Mouse (Mus musculus) mouse embryonic stem cell (cell line): ENCODE measurements around the gene Fbxo3.
"Not testable (repeated sequence)": the region's sequence is repeated elsewhere in the genome, so short reads cannot be mapped to it uniquely, and the experiment has no call there.

Experiments used
- in situ Hi-C, 2 experiments: fragments of 300-500 bp; cut with MboI; formaldehyde crosslinking; loops; 1 replicate in 1 of 2; 3 replicates in 1 of 2; pipeline ENCODE4 v1.14.3; 2019 to 2020; ENCODE audit warnings: low sequenced_read_pairs in 2 of 2, low pct_unique_long_range_greater_than_20kb in 1 of 2, mixed read lengths in 1 of 2; ENCODE audit not compliant: unreplicated experiment in 1 of 2

Gene Fbxo3

GRCm38 (mm10) chr2:104069704-104070185 is 42.2 kb downstream of the Fbxo3 start, which contains the start of gene Cd59b:
TSS of gene Cd59b (plus strand) at chr2:104069849.
- in situ Hi-C loops, result no loop called here

- in situ Hi-C loops, result not testable (repeated sequence)
These were observed 50.8 kb downstream of the Fbxo3 start for GRCm38 (mm10) chr2:104078285-104078684.

GRCm38 (mm10) chr2:104081436-104082050 is 54.0 kb downstream of the Fbxo3 start:
- in situ Hi-C loops, result not testable (repeated sequence)

GRCm38 (mm10) chr2:104082474-104082873 is 55.0 kb downstream of the Fbxo3 start:
- in situ Hi-C loops, result no loop called here

GRCm38 (mm10) chr2:104084027-104084426 is 56.5 kb downstream of the Fbxo3 start:
- in situ Hi-C loops, result not testable (repeated sequence)

DNA sequence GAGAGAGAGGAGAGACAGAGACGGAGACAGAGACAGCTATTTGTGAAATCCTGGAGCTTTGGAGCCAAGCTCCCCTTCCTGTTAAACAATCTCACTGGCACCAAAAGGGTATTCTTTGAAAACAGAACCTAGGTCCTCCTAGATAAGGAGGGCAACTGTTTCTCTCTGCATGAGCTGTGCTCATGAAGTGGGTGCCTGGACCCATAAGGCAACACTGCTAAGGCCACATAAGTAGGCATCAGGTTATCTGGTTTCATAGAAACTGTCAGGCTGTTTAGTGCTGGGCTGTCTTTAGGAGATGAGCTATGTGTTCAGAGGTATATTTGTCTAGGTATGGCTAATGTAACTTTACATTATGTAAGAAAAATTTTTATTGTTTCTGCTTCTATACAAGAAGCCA is 60.0 kb downstream of the Fbxo3 start:
- in situ Hi-C loops, result not testable (repeated sequence)

DNA sequence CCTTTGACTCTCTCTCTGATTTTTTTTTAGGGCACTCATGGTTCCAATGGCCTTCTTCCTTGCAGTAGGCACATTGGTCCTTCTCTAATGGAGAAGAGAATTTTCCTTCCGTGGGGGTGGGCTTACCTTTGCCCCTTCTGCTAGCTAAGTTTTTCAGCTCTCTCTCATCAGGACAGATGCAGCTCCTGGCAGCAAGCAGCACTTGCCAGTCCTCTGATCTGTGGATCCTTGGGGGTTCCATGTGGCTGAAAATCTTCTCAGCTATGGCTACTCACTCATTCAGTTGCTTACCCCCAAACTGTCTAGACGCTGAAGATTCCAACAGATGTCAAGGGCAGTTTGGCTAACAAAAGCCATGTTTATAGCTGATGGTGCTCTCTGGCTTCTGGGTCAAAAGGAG is 65.8 kb downstream of the Fbxo3 start:
- in situ Hi-C loops, result no loop called here

GRCm38 (mm10) chr2:104095741-104096213 is 68.3 kb downstream of the Fbxo3 start, which contains the start of gene Cd59a:
TSS of gene Cd59a (plus strand) at chr2:104095801.
- in situ Hi-C loops, result no loop called here

- in situ Hi-C loops, result no loop called here
These were observed 68.7 kb downstream of the Fbxo3 start for GRCm38 (mm10) chr2:104096256-104096655.

DNA sequence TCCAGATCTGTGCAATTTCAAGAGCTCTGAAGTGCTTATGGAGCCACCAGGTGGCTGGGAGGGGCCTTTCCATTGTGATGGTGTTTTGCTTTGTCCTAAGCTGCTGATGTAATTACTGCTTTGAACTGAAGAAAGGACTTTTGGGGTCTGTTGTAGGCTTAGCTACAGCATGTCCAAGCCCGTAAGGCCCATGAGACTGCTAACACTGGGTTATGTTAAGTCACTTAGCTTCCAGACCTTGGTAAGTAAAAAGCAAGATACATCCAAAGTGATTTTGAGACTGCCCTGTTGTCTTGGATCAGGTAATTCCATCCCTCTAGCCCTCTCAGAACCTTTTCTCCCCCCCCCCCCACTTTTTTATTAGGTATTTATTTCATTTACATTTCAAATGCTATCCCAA is 69.3 kb downstream of the Fbxo3 start:
- in situ Hi-C loops, result not testable (repeated sequence)

DNA sequence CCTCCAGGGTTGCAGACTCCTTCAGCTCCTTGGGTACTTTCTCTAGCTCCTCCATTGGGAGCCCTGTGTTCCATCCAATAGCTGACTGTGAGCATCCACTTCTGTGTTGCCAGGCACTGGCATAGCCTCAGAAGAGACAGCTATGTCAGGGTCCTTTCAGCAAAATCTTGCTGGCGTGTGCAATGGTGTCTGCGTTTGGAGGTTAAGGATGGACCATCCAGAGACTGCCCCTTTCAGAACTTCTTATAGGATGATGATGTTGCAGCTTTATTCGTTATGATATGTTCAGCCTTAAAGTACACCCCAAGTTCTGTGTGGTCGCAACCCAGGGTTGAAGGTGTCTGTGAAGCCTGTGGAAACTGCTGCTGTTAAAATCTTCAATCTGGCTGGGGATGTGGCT is 69.9 kb downstream of the Fbxo3 start:
- in situ Hi-C loops, result not testable (repeated sequence)

- in situ Hi-C loops, result no loop called here
These were observed 71.2 kb downstream of the Fbxo3 start for GRCm38 (mm10) chr2:104098529-104099230.

DNA sequence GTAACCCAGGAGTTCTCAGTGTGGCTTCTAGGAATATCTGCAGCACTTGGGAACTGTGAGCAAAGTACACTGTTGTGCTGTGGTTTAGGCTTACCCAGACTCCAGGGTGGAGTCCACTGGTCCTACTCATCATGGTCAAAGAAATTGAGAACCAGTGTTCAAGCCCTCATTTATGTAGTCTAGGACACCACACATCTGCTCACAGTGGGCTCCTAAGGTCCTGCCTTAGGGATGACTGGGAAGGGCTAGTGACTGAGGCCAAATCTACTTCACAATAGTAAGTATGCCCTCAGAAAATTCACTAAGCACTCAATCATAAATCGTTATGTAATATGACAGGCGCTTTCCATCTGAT is 71.7 kb downstream of the Fbxo3 start:
- in situ Hi-C loops, result no loop called here

- in situ Hi-C loops, result no loop called here
These were observed 72.4 kb downstream of the Fbxo3 start for GRCm38 (mm10) chr2:104099946-104100345.

GRCm38 (mm10) chr2:104104800-104105199 is 77.3 kb downstream of the Fbxo3 start:
- in situ Hi-C loops, result no loop called here

DNA sequence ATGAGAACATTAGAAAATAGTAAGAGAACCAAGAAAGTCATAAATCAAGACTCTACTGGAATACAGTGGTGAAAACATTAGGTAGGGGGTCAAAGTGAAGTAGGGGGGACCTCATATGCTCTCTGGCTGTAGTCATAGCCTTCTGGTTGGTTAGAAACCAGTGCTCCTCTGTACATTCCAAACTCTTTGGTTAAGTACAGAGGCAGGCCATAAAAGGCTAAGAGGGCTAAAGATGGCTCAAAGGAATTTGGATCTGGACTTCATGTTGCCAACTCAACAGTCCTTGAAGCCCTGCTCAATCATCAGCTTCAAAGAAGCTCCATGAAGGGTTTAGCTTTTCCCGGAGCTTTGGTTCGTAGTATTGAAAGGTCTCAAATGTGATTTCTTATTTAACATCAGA is 81.5 kb downstream of the Fbxo3 start:
- in situ Hi-C loops, result not testable (repeated sequence)

GRCm38 (mm10) chr2:104109528-104109927 is 82.0 kb downstream of the Fbxo3 start:
- in situ Hi-C loops, result no loop called here

DNA sequence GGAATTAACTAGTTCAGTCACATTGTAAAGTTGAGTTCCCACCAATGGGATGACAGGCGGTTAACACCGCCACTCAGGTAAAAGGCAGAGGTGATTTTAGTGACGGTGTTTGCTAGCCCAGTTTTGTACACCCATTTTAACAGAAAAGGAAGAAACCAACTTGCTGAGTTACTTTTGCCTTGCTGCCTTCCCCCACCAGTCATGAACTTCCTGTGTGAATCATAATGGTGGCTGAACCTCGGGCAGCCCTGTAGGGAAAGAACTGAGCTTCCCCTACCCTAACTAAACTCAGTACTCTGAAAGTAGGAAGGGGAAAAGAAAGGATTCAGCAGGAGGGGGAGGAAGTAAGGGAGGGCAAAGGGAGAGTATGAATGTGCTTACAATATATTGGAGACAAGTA is 82.5 kb downstream of the Fbxo3 start:
- in situ Hi-C loops, result no loop called here

- in situ Hi-C loops, result not testable (repeated sequence)
These were observed 83.8 kb downstream of the Fbxo3 start for GRCm38 (mm10) chr2:104111170-104111797.
